Mouse (Mus musculus) spleen, postnatal 4 days (tissue): ENCODE measurements at regions not wholly inside any gene's neighbourhood (a gene's known extent, or its start where the extent isn't known, plus 50 kb on each side); places are given as distances from the start of the nearest gene placed in this dataset.

Experiments
- DNase-seq, 2 experiments: peaks; one replicate each; pipeline ENCODE4 v3.0.0; 2022; ENCODE audit warnings: low spot score in 2 of 2

GRCm38 (mm10) chr1:193477298-193477697 lies 107.2 kb upstream of the Camk1g start:
- no peak for DNase-seq

GRCm38 (mm10) chr1:193476805-193477204 lies 106.7 kb upstream of the Camk1g start:
- DNase-seq = no peak

GRCm38 (mm10) chr1:193466306-193466705 lies 96.2 kb upstream of the Camk1g start:
- DNase-seq = no peak

- no peak for DNase-seq
These were observed 89.6 kb upstream of the Camk1g start for GRCm38 (mm10) chr1:193459735-193460134.

GRCm38 (mm10) chr1:193457908-193458307 lies 87.8 kb upstream of the Camk1g start:
- no peak for DNase-seq

GRCm38 (mm10) chr1:193453654-193454053 lies 83.6 kb upstream of the Camk1g start:
- DNase-seq = no peak

- no peak for DNase-seq
These were observed 81.5 kb upstream of the Camk1g start for GRCm38 (mm10) chr1:193451471-193452135.

- DNase-seq = no peak
These were observed 80.7 kb upstream of the Camk1g start for GRCm38 (mm10) chr1:193450814-193451213.

GRCm38 (mm10) chr1:193450201-193450600 lies 80.1 kb upstream of the Camk1g start:
- no peak for DNase-seq

- DNase-seq = no peak
These were observed 79.5 kb upstream of the Camk1g start for GRCm38 (mm10) chr1:193449394-193450103.

- DNase-seq = no peak
These were observed 78.8 kb upstream of the Camk1g start for GRCm38 (mm10) chr1:193448793-193449393.

GRCm38 (mm10) chr1:193447647-193448046 lies 77.5 kb upstream of the Camk1g start:
- no peak for DNase-seq

GRCm38 (mm10) chr1:193443964-193444676 lies 74.0 kb upstream of the Camk1g start:
- DNase-seq = no peak

GRCm38 (mm10) chr1:193440512-193440911 lies 70.4 kb upstream of the Camk1g start:
- DNase-seq = no peak

- no peak for DNase-seq
These were observed 64.2 kb upstream of the Camk1g start for GRCm38 (mm10) chr1:193434281-193434680.

GRCm38 (mm10) chr1:193433493-193434021 lies 63.5 kb upstream of the Camk1g start:
- DNase-seq = no peak

GRCm38 (mm10) chr1:193430231-193430630 lies 60.1 kb upstream of the Camk1g start:
- no peak for DNase-seq

GRCm38 (mm10) chr1:193423653-193424075 lies 53.6 kb upstream of the Camk1g start:
- DNase-seq = no peak

- no peak for DNase-seq
These were observed 52.8 kb upstream of the Camk1g start for GRCm38 (mm10) chr1:193422886-193423285.

GRCm38 (mm10) chr1:193421820-193422219 lies 51.7 kb upstream of the Camk1g start:
- DNase-seq = no peak

- no peak for DNase-seq
These were observed 51.3 kb upstream of the Camk1g start for GRCm38 (mm10) chr1:193421414-193421813.
